Mouse (Mus musculus): Measurements from ENCODE around the gene Trim15.
"Not testable (repeated sequence)": the region's sequence is repeated elsewhere in the genome, so short reads cannot be mapped to it uniquely, and the experiment has no call there.

Trim15 gene

GRCm38 (mm10) chr17:36866719-36867527, at the start of gene Trim15:
Gene Trim15 (minus strand): TSS chr17:36867210.
- in situ Hi-C loops (cut with MboI; ENCODE audit: low sequenced_read_pairs), result no loop called here

- in situ Hi-C loops (cut with MboI; ENCODE audit: low sequenced_read_pairs), result loop anchor here (25.0 kb wide), 1 partner anchor 297 kb away; the partner anchor contains the start of genes Olfr94, Olfr95 and Olfr96
Observed at GRCm38 (mm10) chr17:36915076-36915475, 48.1 kb upstream of the Trim15 start.

GRCm38 (mm10) chr17:36914108-36914507, 47.1 kb upstream of the Trim15 start:
- in situ Hi-C loops (cut with MboI; ENCODE audit: low sequenced_read_pairs), result loop anchor here (25.0 kb wide), 1 partner anchor 298 kb away; the partner anchor contains the start of genes Olfr94, Olfr95 and Olfr96

- in situ Hi-C loops (cut with MboI; ENCODE audit: low sequenced_read_pairs), result loop anchor here (25.0 kb wide), 1 partner anchor 300 kb away; the partner anchor contains the start of genes Olfr94, Olfr95 and Olfr96
Observed at GRCm38 (mm10) chr17:36912031-36912430, 45.0 kb upstream of the Trim15 start.

- in situ Hi-C loops (cut with MboI; ENCODE audit: low sequenced_read_pairs), result loop anchor here (25.0 kb wide), 1 partner anchor 302 kb away; the partner anchor contains the start of genes Olfr94, Olfr95 and Olfr96
Observed at GRCm38 (mm10) chr17:36909802-36910201, 42.8 kb upstream of the Trim15 start.

GRCm38 (mm10) chr17:36908235-36908634, 41.2 kb upstream of the Trim15 start:
- in situ Hi-C loops (cut with MboI; ENCODE audit: low sequenced_read_pairs), result loop anchor here (25.0 kb wide), 1 partner anchor 304 kb away; the partner anchor contains the start of genes Olfr94, Olfr95 and Olfr96

GRCm38 (mm10) chr17:36903651-36904050, 36.6 kb upstream of the Trim15 start:
- in situ Hi-C loops (cut with MboI; ENCODE audit: low sequenced_read_pairs), result loop anchor here (25.0 kb wide), 1 partner anchor 309 kb away; the partner anchor contains the start of genes Olfr94, Olfr95 and Olfr96

GRCm38 (mm10) chr17:36900691-36901090, 33.7 kb upstream of the Trim15 start:
- in situ Hi-C loops (cut with MboI; ENCODE audit: low sequenced_read_pairs), result loop anchor here (25.0 kb wide), 1 partner anchor 312 kb away; the partner anchor contains the start of genes Olfr94, Olfr95 and Olfr96

- in situ Hi-C loops (cut with MboI; ENCODE audit: low sequenced_read_pairs), result loop anchor here (25.0 kb wide), 1 partner anchor 312 kb away; the partner anchor contains the start of genes Olfr94, Olfr95 and Olfr96
Observed at GRCm38 (mm10) chr17:36900001-36900400, 33.0 kb upstream of the Trim15 start.

GRCm38 (mm10) chr17:36899376-36899775, 32.4 kb upstream of the Trim15 start:
- in situ Hi-C loops (cut with MboI; ENCODE audit: low sequenced_read_pairs), result no loop called here

GRCm38 (mm10) chr17:36897552-36898205, 30.7 kb upstream of the Trim15 start, which contains the start of gene Trim31:
Gene Trim31 (plus strand): TSS chr17:36898118.
- in situ Hi-C loops (cut with MboI; ENCODE audit: low sequenced_read_pairs), result no loop called here

GRCm38 (mm10) chr17:36897065-36897464, 30.1 kb upstream of the Trim15 start:
- in situ Hi-C loops (cut with MboI; ENCODE audit: low sequenced_read_pairs), result no loop called here

GRCm38 (mm10) chr17:36896583-36896982, 29.6 kb upstream of the Trim15 start:
- in situ Hi-C loops (cut with MboI; ENCODE audit: low sequenced_read_pairs), result no loop called here

- in situ Hi-C loops (cut with MboI; ENCODE audit: low sequenced_read_pairs), result no loop called here
Observed at GRCm38 (mm10) chr17:36893387-36893786, 26.4 kb upstream of the Trim15 start.

- in situ Hi-C loops (cut with MboI; ENCODE audit: low sequenced_read_pairs), result no loop called here
Observed at GRCm38 (mm10) chr17:36892362-36892761, 25.4 kb upstream of the Trim15 start.

GRCm38 (mm10) chr17:36891496-36891895, 24.5 kb upstream of the Trim15 start:
- in situ Hi-C loops (cut with MboI; ENCODE audit: low sequenced_read_pairs), result not testable (repeated sequence)

- in situ Hi-C loops (cut with MboI; ENCODE audit: low sequenced_read_pairs), result no loop called here
Observed at GRCm38 (mm10) chr17:36890073-36890903, 23.3 kb upstream of the Trim15 start, which contains the start of gene Trim40. Gene Trim40 (minus strand): TSS chr17:36890123.

- in situ Hi-C loops (cut with MboI; ENCODE audit: low sequenced_read_pairs), result no loop called here
Observed at GRCm38 (mm10) chr17:36885132-36885790, 18.3 kb upstream of the Trim15 start.

GRCm38 (mm10) chr17:36883350-36883749, 16.3 kb upstream of the Trim15 start:
- in situ Hi-C loops (cut with MboI; ENCODE audit: low sequenced_read_pairs), result no loop called here

- in situ Hi-C loops (cut with MboI; ENCODE audit: low sequenced_read_pairs), result no loop called here
Observed at GRCm38 (mm10) chr17:36874636-36875035, 7.6 kb upstream of the Trim15 start.

Measured in CH12F3 (cell line).